Mouse (Mus musculus) gastrocnemius, postnatal 36 days (tissue): ENCODE measurements at regions not wholly inside any gene's neighbourhood (a gene's known extent, or its start where the extent isn't known, plus 50 kb on each side); places are given as distances from the start of the nearest gene placed in this dataset.
"Not testable (repeated sequence)": the region's sequence is repeated elsewhere in the genome, so short reads cannot be mapped to it uniquely, and the experiment has no call there.

Experiments
- DNase-seq, 2 experiments: peaks; one replicate each; pipeline ENCODE4 v3.0.0; 2022
- intact Hi-C: fragments of 180-260 bp; cut with DNase I; formaldehyde crosslinking; loops from one replicate; pipeline ENCODE4 v1.15.1; 2025

DNA sequence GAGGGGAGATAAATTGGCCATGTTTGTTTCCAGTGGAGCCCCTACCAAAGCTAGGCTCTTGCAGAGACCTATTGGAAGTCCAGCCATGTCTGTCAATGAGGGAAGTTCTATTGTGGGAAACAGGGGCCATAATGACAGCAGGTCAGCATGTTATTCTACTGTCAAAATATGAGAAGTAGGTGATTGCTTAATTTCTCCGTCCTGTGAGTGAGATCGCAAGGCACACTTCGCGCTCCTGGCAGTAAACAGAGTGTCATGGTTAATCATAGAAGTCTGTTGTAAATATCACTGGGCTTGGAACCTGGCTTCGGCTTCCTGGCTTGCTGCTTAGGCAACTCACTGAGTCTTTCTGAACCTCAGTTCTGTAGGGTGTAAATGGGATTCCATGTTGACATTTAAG, 72.5 kb upstream of the Ccdc122 start:
- no peak for DNase-seq
- intact Hi-C loops: no loop called here

DNA sequence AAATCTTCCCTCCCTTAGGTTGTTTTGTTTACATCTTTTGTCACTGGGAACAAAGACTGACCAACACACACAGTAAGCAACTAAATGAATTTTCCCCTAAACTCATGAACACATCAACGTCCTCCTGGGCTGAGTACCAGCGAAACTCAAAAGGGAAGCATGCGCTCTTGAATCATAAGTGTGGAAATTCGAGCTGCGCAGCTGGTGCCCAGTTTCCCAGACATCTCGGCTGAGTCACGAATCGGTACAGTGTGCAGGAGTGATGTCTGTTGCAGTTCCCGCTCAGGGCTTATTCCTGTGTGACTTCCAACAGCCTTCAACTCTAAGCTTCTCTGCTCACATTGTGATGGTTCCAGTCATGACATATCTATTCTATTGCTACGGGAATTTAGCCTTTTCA, 77.7 kb upstream of the Ccdc122 start:
- intact Hi-C loops: no loop called here
- no peak for DNase-seq

DNA sequence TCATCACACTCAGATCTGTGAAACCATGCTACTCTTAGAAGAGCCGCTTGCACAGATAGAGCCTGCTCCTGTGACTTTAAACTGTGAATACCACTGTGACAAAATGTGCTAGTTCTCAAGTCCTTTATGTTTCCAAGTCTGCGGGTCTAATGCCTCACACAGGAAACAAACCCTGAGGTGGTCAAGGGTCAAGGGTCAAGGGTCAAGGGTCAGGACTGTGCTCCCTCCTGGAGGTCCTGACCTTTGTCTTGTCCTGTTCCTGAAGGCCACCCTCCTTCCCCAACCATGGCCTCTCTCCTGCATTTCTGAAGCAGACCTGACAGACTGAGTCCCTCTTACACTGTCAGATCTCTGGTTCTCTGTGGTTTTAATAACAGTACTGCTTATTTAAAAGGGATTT, 79.4 kb upstream of the Ccdc122 start:
- DNase-seq: no peak
- intact Hi-C loops: no loop called here

DNA sequence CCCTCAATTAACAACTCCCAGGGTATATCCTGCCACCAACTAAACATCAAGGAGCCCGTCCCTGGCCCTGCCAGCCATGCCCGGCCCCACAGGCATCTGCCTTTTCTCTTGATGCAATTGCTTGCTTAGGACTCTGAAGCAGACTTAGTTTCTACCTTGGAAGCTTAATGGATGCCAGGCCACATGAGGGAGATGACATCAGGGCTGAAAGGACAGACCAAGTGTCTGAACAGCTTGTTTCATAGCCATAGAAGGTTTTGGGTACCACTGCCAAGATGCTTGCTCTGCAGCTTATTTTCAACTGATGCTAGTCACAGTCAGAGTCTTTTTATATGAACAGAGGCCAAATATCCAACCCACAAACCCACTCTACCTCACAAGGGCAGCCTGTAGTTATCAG, 83.4 kb upstream of the Ccdc122 start:
- no peak for DNase-seq
- intact Hi-C loops: no loop called here

DNA sequence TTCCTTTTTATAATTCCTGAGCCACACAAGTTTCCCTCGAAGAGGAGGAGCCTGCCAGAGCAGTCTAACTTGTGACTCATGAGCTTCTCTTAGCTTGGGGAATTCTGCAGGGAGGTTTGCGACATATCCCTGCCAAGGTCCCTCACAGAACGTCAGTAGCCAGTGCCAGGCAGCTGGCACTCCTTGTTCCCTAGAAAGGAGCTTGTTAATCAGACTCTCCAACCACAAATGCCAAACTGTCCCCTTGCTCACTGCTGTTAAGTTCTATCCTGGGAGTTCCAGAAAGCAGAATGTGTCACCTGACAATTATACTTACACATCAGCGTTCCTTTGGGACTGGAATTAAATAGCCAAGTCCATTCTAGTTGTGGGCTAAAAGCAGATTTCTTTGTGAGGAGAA, 85.1 kb upstream of the Ccdc122 start:
- intact Hi-C loops: no loop called here
- DNase-seq: peak; percentile 27 to 35

DNA sequence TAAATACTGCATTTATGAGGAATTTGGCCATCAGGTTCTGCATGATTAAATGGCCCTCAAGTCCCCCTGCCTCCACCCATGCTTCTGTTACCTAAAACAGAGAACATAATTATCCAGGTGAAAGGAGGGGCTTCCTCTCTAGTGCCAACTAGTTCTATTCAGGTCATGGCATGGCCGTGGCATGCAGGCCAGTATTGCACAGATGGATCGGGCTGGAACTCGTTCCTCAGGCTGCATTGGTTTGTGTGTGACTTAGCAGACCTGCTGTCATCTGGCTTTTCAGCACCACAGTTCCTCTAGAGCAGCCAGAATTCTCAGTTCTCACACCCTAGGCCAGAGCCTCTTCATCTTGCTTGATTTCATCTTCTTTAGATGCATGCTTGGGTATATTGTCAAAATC, 87.2 kb upstream of the Ccdc122 start:
- intact Hi-C loops: no loop called here
- no peak for DNase-seq

DNA sequence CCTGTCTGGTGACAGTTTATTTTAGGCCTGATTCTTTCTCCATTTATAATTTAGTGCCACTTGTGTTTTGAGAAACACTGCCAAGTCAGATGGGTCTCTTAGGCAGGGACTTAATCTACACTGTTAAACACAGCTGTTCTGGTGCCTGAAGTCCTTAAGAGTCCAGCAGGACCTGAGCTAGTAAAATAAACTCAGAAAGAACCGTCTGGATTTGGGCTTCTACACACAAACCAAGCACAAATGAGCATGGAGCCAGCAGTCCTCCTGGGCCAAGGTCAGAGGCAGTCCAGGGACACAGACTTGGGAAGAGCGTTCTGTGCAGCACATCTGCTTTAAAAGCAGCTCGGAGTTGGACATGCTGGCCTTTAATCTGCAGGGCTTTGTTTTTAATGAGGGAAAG, 87.6 kb upstream of the Ccdc122 start:
- peak; percentile 45 to 51 for DNase-seq
- intact Hi-C loops: no loop called here

DNA sequence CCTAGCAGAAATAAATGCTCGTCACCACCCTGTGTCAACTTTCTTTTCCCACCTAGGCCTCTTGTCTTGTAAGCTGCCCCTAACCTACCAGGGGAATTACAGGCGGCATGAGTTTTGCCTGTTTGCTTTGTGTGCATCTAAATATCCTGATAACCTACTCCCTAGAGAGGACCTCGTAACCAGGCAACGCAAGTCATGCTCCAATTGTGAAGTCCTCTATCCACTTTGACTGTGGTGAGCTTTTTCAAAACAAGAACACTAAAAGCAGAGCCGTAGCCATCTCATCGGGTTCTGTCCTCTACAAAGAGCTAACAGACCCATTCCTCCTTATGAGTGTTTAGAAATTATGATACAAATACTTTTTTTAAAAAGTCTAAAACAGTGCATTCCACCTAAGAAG, 88.1 kb upstream of the Ccdc122 start:
- intact Hi-C loops: no loop called here
- no peak for DNase-seq

DNA sequence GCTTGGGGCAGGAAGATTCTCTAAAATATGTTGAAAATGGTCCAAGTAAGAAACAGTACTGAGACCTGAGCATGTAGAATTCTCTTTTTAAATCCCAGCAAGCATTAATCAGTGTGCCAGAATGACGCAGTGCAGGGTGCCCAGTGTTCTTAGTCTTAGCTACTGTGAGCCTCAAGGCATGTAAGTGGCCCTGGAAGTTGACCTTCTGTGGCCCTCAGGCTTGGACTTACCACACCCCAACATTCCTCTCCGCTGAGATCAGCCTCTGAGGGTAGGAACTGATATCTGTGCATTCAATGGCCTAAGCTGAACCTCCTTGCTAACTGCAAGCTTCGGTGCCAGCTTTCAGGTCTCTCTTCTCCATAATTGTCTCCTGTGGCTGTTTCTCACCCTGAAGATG, 89.4 kb upstream of the Ccdc122 start:
- intact Hi-C loops: no loop called here
- DNase-seq: no peak

DNA sequence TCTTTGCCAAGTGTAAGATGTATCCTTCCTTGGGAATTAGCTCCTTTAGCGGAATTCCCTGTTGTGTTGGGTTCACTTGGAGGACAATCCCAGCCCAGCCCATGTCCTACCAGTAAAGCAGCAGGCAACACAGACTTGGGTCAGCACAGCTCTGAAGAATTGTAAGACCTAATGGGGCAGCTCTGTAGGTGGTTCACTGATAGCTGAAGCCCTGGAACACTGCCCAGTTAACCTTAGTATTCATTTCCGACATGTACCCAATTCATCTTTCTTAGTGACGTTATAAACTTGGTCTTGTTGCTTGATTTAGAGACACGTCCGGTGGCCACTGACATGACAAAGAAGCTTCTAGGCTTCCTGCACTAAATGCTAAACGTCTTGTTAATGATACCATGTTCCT, 90.9 kb upstream of the Ccdc122 start:
- DNase-seq: no peak
- intact Hi-C loops: no loop called here

DNA sequence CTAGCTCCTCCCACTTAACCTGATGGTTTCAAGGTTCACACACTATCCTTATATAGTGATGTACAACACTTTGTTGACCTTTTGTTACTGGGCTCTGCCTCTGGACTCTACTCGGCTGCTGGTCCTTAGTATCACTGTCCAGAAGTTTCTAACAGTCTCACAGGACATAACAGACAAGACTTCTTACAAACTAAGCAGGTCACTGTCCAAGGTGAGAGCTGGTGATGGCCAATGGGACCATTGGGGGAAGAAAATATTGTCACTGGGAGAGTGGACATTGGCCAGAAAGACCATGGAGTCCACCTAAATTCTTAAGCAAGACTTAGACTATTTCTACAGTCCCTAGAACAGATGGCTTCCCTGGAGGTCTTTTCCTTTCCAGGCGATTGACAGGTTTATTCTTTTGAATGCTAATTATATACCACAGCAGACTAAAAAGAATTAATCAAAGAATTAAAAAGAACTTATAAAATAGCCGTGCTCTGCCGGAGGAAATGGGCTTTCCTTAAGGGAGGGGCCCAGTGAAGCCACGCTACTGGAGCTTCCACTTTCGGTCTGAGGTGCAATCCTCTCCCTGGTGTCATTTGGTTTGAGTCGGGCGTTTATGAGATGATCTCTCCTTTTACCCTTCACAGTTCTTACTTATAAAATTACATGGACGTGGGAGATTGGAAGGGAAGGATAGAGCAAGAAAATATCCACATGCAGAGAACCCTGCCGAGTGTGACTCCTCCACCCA, 94.9 kb upstream of the Ccdc122 start:
- DNase-seq: no peak
- intact Hi-C loops: no loop called here

DNA sequence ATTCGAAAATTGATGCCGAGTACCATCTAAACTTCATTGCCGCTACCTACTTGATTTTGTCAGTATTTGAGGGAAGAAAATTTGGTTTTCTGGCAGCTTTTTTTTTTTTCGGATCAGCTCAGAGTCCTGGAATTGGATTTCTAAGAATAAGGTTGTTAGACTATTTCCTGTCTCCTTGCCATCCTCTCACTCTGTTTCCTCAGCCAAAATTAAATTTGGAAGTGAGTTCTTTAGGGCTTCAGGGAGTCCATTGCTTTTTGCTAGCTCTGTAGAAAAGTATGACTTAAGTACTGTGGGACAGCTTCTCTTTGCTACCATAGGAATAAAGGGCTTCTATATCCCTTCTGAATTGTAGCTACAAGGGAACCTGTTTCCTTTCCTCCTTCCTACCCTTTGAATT, 96.1 kb upstream of the Ccdc122 start:
- DNase-seq: no peak
- intact Hi-C loops: no loop called here

DNA sequence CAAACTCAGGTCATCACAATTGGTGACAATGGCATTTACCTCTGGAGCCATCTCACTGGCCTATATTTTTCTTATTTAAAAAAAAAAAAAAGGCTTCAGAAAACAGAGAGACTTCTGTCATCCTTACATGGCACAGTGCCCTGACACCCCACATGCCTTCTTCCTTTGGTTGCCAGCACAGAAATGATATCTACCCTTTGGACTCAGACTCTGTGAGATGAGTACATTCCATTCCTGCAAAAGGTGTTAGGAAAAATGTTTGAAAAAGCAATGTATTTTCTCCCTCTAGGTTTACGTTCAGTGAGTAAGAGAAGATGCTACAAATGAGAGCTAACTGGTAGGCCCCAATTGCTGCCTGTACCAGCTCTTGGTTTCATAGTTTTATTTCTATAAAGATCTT, 99.9 kb upstream of the Ccdc122 start:
- no peak for DNase-seq
- intact Hi-C loops: no loop called here

DNA sequence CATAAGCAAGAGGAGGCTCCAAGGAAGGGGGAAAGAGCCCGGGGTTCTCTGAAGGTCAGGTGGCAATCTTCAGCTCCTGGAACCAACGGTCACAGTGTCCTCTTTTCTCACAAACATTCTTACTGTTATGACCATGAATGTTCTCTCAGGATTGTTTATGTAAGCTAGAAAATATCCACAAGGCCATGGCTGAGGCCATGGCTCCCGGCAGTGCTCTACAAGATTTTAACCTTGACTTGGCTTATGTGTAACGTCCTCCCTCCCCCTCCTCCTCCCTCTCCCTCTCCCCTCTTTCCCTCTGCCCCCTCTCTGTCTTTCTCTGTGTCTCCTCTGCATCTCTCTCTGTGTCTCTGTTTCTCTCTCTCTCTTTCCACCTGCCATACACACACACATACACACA, 100.5 kb upstream of the Ccdc122 start:
- DNase-seq, intact Hi-C loops: not testable (repeated sequence)

DNA sequence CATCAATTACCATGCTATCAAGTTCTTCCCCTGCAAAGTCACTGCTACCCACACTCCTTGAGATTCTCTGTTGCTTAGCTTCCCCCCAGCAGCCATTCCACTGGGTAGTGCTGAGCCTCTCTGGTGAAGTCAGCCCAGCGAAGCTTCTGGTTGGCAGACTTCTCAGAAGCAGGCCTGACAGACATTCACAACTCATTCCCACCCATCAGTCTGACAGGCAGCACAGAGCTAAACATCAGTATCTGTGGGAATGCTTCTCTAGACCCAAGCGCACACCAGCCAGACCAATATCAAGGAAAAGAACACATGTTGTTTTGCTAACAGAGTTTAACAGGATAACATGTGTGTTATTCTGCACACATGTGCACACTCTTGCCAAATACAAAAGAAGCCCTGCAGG, 101.1 kb upstream of the Ccdc122 start:
- intact Hi-C loops: no loop called here
- no peak for DNase-seq

DNA sequence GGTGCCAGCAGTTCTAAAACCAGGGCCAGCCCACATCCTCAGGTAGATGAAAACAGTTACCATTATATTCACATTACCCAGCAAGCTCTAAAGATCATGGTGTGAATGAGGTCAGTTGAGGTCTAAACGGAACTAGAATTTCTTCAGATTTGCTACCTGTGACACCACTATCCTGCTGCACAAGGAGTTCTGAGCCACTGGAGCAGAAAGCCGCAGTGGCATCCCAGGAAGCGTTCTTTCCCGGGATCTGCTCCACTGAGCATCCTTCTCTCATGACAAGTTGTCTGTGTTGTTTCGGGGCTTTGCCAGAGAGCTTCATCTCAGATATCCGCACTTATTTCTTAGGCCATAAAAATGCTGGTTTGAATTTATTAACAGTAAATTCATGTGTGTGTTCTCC, 103.7 kb upstream of the Ccdc122 start:
- DNase-seq: no peak
- intact Hi-C loops: no loop called here

DNA sequence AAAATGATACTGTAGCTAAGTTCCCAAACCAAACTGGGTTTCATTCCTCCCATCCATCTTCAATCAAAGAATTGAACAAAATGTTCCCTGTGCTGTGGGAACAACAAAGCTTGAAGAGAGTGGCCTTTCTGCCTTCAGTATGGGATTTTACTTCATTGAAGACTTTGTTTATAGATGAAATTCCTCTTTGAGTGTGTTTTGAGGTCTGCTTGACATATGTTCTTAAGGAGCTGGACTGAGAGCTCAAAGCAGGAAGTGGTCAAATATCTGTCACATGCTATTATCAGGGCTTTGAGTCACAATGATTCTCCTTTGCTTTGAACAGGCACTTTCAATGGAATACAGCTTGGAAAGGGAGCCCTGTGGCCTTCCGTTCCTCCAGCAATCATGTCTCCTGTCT, 105.2 kb upstream of the Ccdc122 start:
- intact Hi-C loops: no loop called here
- no peak for DNase-seq

DNA sequence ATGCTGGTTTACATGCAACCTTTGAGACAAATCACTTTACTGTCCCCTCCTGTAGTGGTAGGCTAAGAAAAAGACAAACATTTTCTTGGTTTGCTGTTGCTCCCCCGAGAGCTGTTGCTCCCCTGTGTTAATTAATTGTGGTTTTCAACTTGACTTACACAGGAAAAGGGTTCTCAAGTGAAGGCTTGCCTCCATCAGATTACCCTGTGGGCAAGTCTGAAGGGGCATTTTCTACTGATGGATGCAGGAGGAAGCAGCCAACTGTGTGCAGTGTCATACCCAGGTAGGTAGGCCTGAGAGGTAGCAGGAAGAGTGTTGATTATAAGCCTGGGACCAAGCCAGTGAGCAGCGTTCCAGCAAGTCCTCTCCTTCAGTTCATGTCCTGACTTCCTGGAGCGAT, 107.0 kb upstream of the Ccdc122 start:
- DNase-seq: no peak
- intact Hi-C loops: no loop called here

DNA sequence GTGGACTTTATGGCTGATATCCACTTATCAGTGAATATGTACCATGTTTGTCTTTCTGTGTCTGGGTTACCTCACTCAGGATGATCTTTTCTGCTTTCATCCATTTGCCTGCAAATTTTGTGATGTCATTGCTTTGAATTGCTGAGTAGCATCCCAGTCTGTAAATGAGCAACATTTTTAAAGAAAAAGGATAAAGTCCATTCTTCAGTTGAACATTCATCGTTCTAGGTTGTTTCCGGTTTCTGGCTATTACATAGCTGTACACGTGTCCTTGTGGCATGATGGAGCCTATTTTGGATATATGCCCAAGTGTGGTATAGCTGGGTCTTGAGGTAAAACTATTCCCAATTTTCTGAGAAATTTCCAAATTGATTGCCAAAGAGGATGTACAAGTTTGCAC, 107.9 kb upstream of the Ccdc122 start:
- DNase-seq: no peak
- intact Hi-C loops: no loop called here

DNA sequence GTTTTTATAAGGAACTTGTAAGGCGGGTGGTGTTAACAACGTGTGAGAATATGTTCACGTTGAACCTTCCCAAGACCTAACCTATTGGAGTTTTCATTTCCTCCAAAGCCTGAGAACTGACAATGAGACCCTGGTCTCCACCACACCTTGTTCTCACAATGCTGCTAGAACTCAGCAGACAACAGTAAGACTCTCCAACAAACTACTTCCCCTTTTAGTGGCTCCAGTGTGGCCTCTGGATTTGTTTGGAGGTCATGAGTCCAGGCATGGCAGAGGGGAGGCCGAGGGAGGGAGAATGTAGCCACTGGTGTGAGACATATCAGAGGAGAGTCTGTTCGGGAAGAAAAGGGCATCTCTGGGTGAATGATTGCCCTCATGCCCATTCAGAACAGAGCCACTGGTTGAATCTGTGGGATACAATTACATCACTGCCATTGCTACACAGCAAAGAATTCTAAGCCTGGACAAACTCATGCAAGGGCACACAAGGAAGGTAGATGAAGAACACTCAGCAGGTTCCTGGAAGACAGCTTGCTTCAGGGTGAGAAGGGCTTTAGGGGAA, 109.2 kb upstream of the Ccdc122 start:
- no peak for DNase-seq
- intact Hi-C loops: no loop called here

DNA sequence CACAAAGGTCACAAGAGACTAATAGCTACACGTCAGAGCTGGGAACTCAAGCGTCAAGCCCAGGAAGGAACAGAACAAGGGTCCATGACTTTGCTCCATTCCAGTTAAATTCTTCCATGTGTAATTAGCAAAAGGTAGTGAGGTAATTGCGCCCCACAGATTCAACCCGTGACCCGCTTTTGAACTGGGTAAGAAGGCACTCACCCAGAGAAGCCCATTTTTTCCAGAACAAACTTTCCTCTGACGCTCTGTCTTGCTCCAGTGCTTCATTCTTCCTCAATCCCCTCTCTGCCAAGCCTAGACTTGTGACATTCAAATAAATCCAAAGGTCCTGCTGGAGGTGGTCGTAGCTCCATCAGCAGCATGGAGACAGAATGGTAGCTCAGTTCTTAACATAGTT, 110.2 kb upstream of the Ccdc122 start:
- no peak for DNase-seq
- intact Hi-C loops: no loop called here

DNA sequence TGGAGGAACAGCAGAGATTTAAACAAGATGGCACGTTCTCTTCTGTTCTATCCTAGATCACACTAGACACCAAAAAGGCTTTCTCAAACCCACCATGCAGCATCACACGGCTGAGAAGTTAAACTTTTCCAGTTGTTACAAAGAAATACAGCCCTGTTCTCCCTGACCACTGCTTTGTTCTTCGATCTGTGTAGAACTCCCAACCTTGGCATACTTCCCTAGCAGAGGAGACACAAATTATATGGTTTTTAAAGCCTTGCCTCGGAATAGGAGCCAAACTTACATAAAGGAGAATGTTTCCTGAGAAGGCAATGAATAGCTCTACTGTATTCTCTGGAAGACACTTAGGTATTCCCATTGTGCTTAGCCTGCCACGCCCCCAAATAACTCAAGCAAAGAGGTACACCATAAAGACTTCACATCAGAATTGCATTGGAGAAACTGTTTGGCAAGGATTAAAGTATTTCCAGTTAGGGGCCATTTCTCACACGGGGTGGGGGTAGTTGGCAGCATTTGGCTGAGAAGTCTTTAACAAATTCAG, 114.1 kb upstream of the Ccdc122 start:
- no peak for DNase-seq
- intact Hi-C loops: no loop called here

DNA sequence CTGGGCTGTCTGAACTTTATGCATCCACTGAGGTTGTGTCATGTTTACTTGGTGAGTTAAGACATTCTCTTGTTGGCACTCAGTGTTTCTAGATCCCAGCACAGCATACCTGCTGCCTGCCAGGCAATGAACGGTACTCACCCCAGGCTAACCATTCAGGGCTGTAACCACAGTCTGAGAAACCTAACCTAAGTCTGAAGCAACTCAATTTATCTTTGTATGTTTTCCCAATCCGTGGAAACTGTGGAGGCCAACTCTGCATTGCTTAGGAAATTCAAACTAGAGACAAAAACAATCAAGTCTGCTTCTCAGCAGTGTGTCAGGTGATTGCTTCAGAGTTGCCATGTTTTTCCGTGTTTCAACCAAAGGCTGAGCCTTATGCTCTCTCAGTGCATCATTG, 118.5 kb upstream of the Ccdc122 start:
- intact Hi-C loops: no loop called here
- no peak for DNase-seq
